Mouse (Mus musculus) gastrocnemius, postnatal 4 days (tissue): Measurements from ENCODE around the gene Il10. TPM values are rescaled to one million over a fixed set of nuclear protein-coding genes. Genes with fewer than 3 reads are reported as not detected.

ENCODE experiments used
- DNase-seq, 2 experiments: peaks; one replicate each; pipeline ENCODE4 v3.0.0; 2021 to 2022; ENCODE audit warnings: low spot score in 2 of 2, mixed read lengths in 2 of 2
- total RNA-seq, 2 experiments: library from RNA; stranded (reverse); gene quantifications; 2 replicates each; pipeline ENCODE4 v1.2.3; 2021

Il10 gene
- total RNA-seq, 2 experiments from 2014 or later: not detected

GRCm38 (mm10) chr1:131048121-131048863, 28.6 kb downstream of the Il10 start:
- DNase-seq: no peak

GRCm38 (mm10) chr1:131048946-131049345, 29.3 kb downstream of the Il10 start:
- DNase-seq: no peak

GRCm38 (mm10) chr1:131049361-131049806, 29.7 kb downstream of the Il10 start:
- DNase-seq: no peak

GRCm38 (mm10) chr1:131050011-131050410, 30.4 kb downstream of the Il10 start:
- DNase-seq: no peak

- no peak for DNase-seq
Observed at GRCm38 (mm10) chr1:131050617-131051016, 31.0 kb downstream of the Il10 start.

GRCm38 (mm10) chr1:131051073-131051472, 31.4 kb downstream of the Il10 start:
- no peak for DNase-seq

- DNase-seq: peak in 1 of 2 experiments; percentile 50
Observed at GRCm38 (mm10) chr1:131053239-131053638, 33.6 kb downstream of the Il10 start.

GRCm38 (mm10) chr1:131053656-131054055, 34.0 kb downstream of the Il10 start:
- no peak for DNase-seq

GRCm38 (mm10) chr1:131054251-131054650, 34.6 kb downstream of the Il10 start:
- DNase-seq: no peak

- DNase-seq: no peak
Observed at GRCm38 (mm10) chr1:131058431-131058830, 38.8 kb downstream of the Il10 start.

- DNase-seq: no peak
Observed at GRCm38 (mm10) chr1:131059411-131059810, 39.8 kb downstream of the Il10 start.

- no peak for DNase-seq
Observed at GRCm38 (mm10) chr1:131059841-131060240, 40.2 kb downstream of the Il10 start.

GRCm38 (mm10) chr1:131060290-131061253, 40.9 kb downstream of the Il10 start:
- DNase-seq: no peak

GRCm38 (mm10) chr1:131061740-131062254, 42.2 kb downstream of the Il10 start:
- no peak for DNase-seq

GRCm38 (mm10) chr1:131062821-131063220, 43.2 kb downstream of the Il10 start:
- peak in 1 of 2 experiments; percentile 54 for DNase-seq

GRCm38 (mm10) chr1:131064202-131064601, 44.6 kb downstream of the Il10 start:
- DNase-seq: no peak

GRCm38 (mm10) chr1:131068011-131068727, 48.5 kb downstream of the Il10 start:
- DNase-seq: no peak

GRCm38 (mm10) chr1:131069010-131069409, 49.4 kb downstream of the Il10 start:
- peak in 1 of 2 experiments; percentile 43 for DNase-seq

- no peak for DNase-seq
Observed at GRCm38 (mm10) chr1:131072376-131072990, 52.8 kb downstream of the Il10 start.

- DNase-seq: no peak
Observed at GRCm38 (mm10) chr1:131074524-131074938, 54.9 kb downstream of the Il10 start.
